Mouse (Mus musculus) limb, embryonic 14.5 days (tissue): Measurements from ENCODE around the gene Npw. TPM values are rescaled to one million over a fixed set of nuclear protein-coding genes. Genes with fewer than 3 reads are reported as not detected.
"Not testable (repeated sequence)": the region's sequence is repeated elsewhere in the genome, so short reads cannot be mapped to it uniquely, and the experiment has no call there.

Experiments
- ATAC-seq: fragments of 200-750 bp; cut with Nextera tagmentation; 2 replicates; pipeline ENCODE4 v1.8.0; 2017; ENCODE audit warnings: low read depth, moderate number of reproducible peaks, moderate TSS enrichment; ENCODE audit not compliant: low FRiP score
- DNase-seq: peaks from one replicate; pipeline ENCODE4 v3.0.0-alpha.2; 2015; ENCODE audit warnings: low spot score
- H3K27ac ChIP-seq: fragments of 300-500 bp; sonication (generic); replicated peaks from 2 replicates; pipeline ENCODE4 v1.5.1; 2014; ENCODE audit warnings: low read depth, mild to moderate bottlenecking, low read length, moderate library complexity, mixed read lengths
- H3K27me3 ChIP-seq: fragments of 300-500 bp; sonication (generic); 2 replicates; pipeline ENCODE4 v1.6.1; 2014; ENCODE audit warnings: low read length, mixed read lengths; ENCODE audit not compliant: control insufficient read depth, insufficient read depth
- H3K36me3 ChIP-seq: fragments of 300-500 bp; sonication (generic); 2 replicates; pipeline ENCODE4 v1.6.1; 2014; ENCODE audit warnings: mild to moderate bottlenecking, low read length, moderate library complexity, mixed read lengths; ENCODE audit not compliant: control insufficient read depth, insufficient read depth
- H3K4me1 ChIP-seq: fragments of 300-500 bp; sonication (generic); 2 replicates; pipeline ENCODE4 v1.6.1; 2014; ENCODE audit warnings: antibody characterized with exemption, low read length, mixed read lengths; ENCODE audit not compliant: control insufficient read depth, insufficient read depth
- H3K4me2 ChIP-seq: fragments of 300-500 bp; sonication (generic); replicated peaks from 2 replicates; pipeline ENCODE4 v1.6.1; 2014; ENCODE audit warnings: low read depth, mild to moderate bottlenecking, low read length, moderate library complexity; ENCODE audit not compliant: severe bottlenecking
- H3K4me3 ChIP-seq: fragments of 300-500 bp; sonication (generic); replicated peaks from 2 replicates; pipeline ENCODE4 v1.5.1; 2014; ENCODE audit warnings: low read length
- H3K9ac ChIP-seq: fragments of 300-500 bp; sonication (generic); 2 replicates; pipeline ENCODE4 v1.6.1; 2014; ENCODE audit warnings: mild to moderate bottlenecking, low read depth, low read length, moderate library complexity; ENCODE audit not compliant: severe bottlenecking
- H3K9me3 ChIP-seq: fragments of 300-500 bp; sonication (generic); 2 replicates; pipeline ENCODE4 v1.6.1; 2016; ENCODE audit warnings: low read length; ENCODE audit not compliant: control insufficient read depth
- POLR2A ChIP-seq: fragments of 200-500 bp; IDR thresholded peaks from 2 replicates; pipeline ENCODE4 v1.8.0; 2012; ENCODE audit warnings: inconsistent platforms, mild to moderate bottlenecking, moderate library complexity, borderline replicate concordance; ENCODE audit not compliant: insufficient read depth, insufficient read length; ENCODE audit errors: extremely low read depth
- WGBS: fragments of 180-500 bp; shearing (Covaris S2); extraction: QIAGEN DNeasy Blood & Tissue Kit; methylation state at CpG from one replicate; pipeline ENCODE4 v1.1.7; 2014; 5-methylcytosine and 5-hydroxymethylcytosine counted together
- polyA plus RNA-seq, 2 experiments: library from polyadenylated mRNA; depleted of rRNA in 1 of 2; stranded (reverse) in 1 of 2; unstranded in 1 of 2; fragments of >200 nt; fragmentation: Nextera tagmentation in 1 of 2; extraction: Ambion mirVana in 1 of 2; gene quantifications; 2 replicates each; pipeline versions ENCODE4 v1.2.1 to v1.2.3; 2012 to 2014

The Npw gene
- polyA plus RNA-seq, 2 experiments, result 0.41 to 0.58 TPM

DNA sequence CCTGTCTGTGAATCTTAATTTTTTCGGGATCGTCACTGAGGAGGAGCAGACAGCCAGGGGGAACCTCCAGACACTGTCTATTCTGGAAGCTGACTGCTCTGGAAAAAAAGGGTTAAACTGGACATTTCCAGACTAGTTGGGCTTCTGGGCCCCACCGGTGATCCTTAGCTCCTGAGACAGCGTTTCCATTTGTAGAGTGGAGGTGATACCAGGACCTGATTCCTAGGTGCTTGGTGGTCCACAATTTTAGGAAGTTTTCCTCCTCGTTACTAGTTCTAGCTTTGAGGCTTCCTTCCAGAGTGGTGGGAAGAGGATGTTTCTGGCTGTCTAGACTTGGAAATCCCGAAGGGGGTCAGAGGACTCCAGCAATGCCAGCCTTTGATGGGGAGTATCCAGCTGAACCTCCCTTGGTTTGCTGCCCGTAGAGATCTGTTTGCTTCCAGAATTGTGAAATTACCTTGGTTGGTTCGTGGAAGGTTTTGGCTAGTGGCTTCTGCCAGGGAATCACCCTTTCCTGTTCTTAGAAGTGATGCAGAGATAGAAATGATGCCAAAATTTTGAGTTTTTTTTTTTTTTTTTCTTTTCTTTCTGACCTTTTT is 12.1 kb upstream of the Npw start:
- no peak for TF ChIP-seq POLR2A

DNA sequence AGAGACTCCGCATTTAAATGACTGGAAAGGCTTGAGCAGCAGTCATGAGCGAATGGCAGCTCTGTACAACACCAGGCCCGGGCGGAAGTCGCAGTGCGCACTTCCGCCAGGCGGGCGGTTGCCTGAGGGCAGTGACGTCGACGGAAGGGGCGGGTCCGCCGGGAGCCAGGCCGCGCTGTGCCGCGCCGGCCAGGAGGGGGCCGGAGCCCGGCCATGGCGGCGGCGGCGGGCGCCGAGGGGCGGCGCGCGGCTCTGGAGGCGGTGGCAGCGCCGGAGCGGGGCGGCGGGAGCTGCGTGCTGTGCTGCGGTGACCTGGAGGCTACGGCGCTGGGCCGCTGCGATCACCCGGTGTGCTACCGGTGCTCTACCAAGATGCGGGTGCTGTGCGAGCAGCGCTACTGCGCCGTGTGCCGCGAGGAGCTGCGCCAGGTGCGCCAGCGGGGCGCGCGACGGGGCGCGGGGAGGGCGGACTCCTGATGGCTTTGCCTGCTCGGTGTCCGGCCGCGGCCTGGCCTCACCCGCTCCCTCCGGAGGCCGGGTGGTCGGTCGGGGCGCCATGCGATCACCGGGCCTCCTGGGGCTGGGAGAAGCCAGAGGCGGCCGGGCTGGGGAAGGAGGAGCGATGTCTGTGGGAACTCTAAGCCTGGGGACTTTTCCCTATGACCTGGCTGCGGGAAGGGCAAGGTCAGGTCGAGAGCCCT is 11.4 kb upstream of the Npw start, which contains the start of gene Zfp598:
Gene Zfp598, plus strand, starts transcription at position 143 of the 701 bp plus-strand sequence.
- peak; percentile 99 for ATAC-seq
- peak; percentile 92 for DNase-seq
- TF ChIP-seq POLR2A, result 0 out of 2 replicates have a peak, but pooled peaks have one; percentile 15
- Histone ChIP-seq H3K4me2 (peak within 1 kb of the TSS; percentile 77), H3K9me3 (no peaks in the 10 kb centered on the region), H3K27ac (peak within 1 kb of the TSS; percentile 67), H3K4me3 (peak within 1 kb of the TSS; percentile 94), H3K4me1 (peaks cover 26% of the 10 kb centered on the region), H3K36me3 (no peaks in the 10 kb centered on the region), H3K27me3 (no peaks in the 10 kb centered on the region), H3K9ac (peak within 1 kb of the TSS; percentile 93)
- WGBS, result under 1% methylated on average over 46 of the region's 80 CpGs

More for the DNA sequence above, 12.1 kb upstream of the Npw start:
- Histone ChIP-seq H3K27ac (peak overlapping the region; percentile 67; the same call in 1 of the 2 replicates), H3K9ac (peak overlapping the region; percentile 93), H3K9me3 (no peaks in the 10 kb centered on the region), H3K36me3 (no peaks in the 10 kb centered on the region), H3K27me3 (no peaks in the 10 kb centered on the region), H3K4me3 (peak overlapping the region; percentile 94), H3K4me1 (peaks cover 26% of the 10 kb centered on the region), H3K4me2 (peak overlapping the region; percentile 77)
- whole genome bisulfite sequencing, result 8% methylated on average over 8 of the region's 8 CpGs
- ATAC-seq, result no peak
- DNase-seq, result no peak

DNA sequence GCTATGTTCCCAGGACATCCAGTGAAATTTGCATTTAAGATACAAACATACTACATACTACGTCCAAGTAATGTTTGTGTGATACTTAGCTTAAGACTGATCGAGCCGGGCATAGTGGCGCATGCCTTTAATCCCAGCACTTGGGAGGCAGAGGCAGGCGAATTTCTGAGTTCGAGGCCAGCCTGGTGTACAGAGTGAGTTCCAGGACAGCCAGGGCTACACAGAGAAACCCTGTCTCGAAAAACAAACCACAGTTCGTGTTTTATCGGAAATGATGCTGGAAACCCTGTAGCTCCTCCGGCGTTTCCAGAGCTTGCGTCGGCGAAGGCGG is 10.9 kb upstream of the Npw start:
- H3K27ac ChIP-seq, result peak overlapping the region; percentile 67
- WGBS, result 11% methylated on average over 15 of the region's 15 CpGs
- not testable (repeated sequence) for DNase-seq, H3K36me3 ChIP-seq, H3K27me3 ChIP-seq, H3K9me3 ChIP-seq
- H3K4me3 ChIP-seq, result peak overlapping the region; percentile 94
- peaks cover 26% of the 10 kb centered on the region for H3K4me1 ChIP-seq
- peak overlapping the region; percentile 57 for H3K4me2 ChIP-seq
- ATAC-seq, result peak; percentile 10; the same call in 1 of the 2 replicates
- peak overlapping the region; percentile 93 for H3K9ac ChIP-seq

DNA sequence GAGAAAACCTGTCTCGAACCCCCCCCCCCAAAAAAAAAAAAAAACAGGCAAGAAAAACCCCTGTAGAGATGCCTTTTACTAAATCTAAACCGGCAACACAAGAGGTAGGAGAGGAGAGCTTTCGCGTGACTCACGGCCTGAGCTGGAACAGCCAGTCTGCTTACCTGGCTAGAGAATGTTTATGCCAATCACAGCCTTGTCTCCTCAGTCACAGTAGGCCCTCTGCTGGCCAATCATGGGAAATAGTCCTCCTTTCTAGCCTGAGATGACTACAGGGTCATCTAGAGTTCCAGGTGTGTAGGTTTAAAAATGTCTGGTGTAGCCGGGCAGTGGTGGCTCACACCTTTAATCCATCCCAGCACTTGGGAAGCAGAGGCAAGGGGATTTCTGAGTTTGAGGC is 9.2 kb upstream of the Npw start:
- no peak for ATAC-seq
- H3K27ac ChIP-seq, result no peak overlapping the region
- no peak for TF ChIP-seq POLR2A

DNA sequence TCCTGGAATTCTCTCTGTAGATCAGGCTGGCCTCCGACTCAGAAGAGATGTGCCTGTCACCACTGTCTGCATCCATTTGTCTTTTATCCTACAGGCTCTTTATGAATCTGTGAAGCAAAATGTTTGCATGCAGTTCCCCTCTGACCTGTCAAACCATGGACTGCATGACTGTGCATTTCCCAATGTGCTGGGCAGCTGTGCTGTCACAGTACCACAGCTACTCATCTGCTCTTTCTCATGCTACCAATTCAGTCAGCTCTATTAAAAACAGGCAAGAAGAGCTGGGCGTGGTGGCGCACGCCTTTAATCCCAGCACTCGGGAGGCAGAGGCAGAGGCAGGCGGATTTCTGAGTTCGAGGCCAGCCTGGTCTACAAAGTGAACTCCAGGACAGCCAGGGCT is 8.8 kb upstream of the Npw start:
- H3K36me3 ChIP-seq, H3K27me3 ChIP-seq, H3K27ac ChIP-seq, H3K4me3 ChIP-seq, DNase-seq, H3K9ac ChIP-seq, ATAC-seq, H3K9me3 ChIP-seq, H3K4me2 ChIP-seq: not testable (repeated sequence)
- 63% methylated on average over 7 of the region's 7 CpGs for whole genome bisulfite sequencing
- peaks cover 23% of the 10 kb centered on the region for H3K4me1 ChIP-seq

More for the DNA sequence above, 9.2 kb upstream of the Npw start:
- Histone ChIP-seq H3K36me3 (no peaks in the 10 kb centered on the region), H3K4me3 (no peak overlapping the region), H3K27me3 (no peaks in the 10 kb centered on the region), H3K4me2 (no peak overlapping the region), H3K4me1 (peaks cover 26% of the 10 kb centered on the region), H3K9me3 (no peaks in the 10 kb centered on the region), H3K9ac (no peak overlapping the region)
- peak; percentile 58 for DNase-seq
- WGBS, result 23% methylated on average over 6 of the region's 6 CpGs
